Mouse (Mus musculus) lung, postnatal 10 days (tissue): ENCODE measurements around the gene Smcr8.

Experiments
- DNase-seq: peaks from one replicate; pipeline ENCODE4 v3.0.0; 2021

The Smcr8 gene

GRCm38 (mm10) chr11:60776829-60777740, at the start of gene Smcr8, which contains the start of gene Top3a:
TSS of gene Smcr8 (plus strand) at chr11:60777524.
TSS of gene Top3a (minus strand) at chr11:60777365.
- peak; percentile 92 for DNase-seq

- peak; percentile 97 for DNase-seq
Observed at GRCm38 (mm10) chr11:60728260-60728761, 49.0 kb upstream of the Smcr8 start, which contains the start of gene Mief2. TSS of gene Mief2 (plus strand) at chr11:60728398.

- DNase-seq = no peak
Observed at GRCm38 (mm10) chr11:60729217-60729641, 48.1 kb upstream of the Smcr8 start.

DNA sequence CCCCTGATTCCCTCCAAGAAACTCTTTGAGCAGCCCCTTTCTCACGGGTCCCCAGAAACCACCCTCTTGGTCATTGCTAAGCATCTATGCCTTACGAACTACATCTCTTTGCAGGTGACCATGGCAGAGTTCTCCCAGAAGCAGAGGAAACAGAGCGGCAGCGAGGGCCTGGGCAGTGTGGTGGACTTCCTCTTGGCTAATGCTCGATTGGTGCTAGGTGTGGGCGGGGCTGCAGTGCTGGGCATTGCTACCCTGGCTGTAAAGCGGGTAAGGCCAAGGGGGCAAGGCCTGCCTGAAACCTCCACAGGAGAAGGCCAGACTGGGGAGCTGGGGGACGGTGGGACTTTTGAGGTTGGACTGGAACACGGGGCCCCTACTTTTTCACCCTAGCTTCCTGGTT, 47.2 kb upstream of the Smcr8 start:
- no peak for DNase-seq

DNA sequence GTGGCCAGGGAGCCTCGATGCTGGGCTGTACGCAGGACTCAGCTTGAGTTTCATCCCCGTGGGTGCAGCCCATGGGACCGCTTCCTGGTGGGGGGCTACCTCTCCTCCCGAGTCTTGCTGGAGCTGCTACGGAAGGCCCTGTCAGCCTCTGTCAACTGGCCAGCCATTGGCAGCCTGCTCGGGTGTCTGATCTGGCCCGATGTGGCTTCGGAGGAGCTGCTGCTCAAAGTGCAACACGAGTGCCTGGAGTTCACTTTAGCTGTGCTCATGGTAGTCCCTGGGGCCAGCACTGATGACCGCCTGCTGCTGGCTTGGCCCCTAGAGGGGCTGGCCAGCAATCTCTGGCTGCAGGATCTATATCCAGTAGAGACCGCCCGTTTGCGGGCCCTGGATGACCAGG, 46.1 kb upstream of the Smcr8 start:
- DNase-seq = no peak

- no peak for DNase-seq
Observed at GRCm38 (mm10) chr11:60734206-60734605, 43.1 kb upstream of the Smcr8 start.

DNA sequence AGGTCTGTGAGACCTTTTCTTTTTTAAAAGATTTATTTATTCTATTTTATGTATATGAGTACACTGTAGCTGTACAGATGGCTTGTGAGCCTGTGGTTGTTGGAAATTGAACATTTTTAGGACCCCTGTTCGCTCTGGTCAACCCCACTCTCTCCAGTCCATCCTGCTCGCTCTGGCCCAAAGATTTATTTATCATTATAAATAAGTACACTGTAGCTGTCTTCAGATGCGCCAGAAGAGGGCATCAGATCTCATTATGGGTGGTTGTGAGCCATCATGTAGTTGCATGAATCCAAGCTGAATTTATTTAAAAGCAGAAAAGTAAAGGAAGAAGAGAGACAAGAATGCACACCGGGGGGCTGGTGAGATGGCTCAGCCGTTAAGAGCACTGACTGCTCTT, 42.1 kb upstream of the Smcr8 start:
- DNase-seq = no peak

DNA sequence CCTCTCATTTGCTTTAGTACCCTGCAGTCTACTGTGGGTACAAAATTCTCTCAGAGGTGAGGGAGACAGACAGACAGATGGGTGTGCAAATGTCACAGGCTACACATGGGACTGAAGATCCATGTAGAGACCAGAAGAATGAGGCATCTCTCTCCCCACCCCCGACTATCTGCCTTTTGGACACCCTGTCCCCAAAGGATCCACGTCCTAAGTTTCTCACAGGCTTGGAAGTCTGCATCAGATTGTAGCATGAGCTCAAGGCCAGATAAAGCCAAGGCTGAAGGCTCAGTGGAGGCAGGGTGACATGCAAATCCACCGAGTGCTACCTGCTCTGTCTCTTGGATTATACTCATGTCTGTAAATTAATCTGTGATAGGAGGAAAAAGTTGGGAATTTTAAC, 40.8 kb upstream of the Smcr8 start:
- DNase-seq = no peak

- no peak for DNase-seq
Observed at GRCm38 (mm10) chr11:60737450-60737849, 39.9 kb upstream of the Smcr8 start.

- DNase-seq = no peak
Observed at GRCm38 (mm10) chr11:60740321-60740720, 37.0 kb upstream of the Smcr8 start.

GRCm38 (mm10) chr11:60755570-60755969, 21.8 kb upstream of the Smcr8 start:
- DNase-seq = no peak

GRCm38 (mm10) chr11:60761681-60762080, 15.6 kb upstream of the Smcr8 start:
- no peak for DNase-seq

DNA sequence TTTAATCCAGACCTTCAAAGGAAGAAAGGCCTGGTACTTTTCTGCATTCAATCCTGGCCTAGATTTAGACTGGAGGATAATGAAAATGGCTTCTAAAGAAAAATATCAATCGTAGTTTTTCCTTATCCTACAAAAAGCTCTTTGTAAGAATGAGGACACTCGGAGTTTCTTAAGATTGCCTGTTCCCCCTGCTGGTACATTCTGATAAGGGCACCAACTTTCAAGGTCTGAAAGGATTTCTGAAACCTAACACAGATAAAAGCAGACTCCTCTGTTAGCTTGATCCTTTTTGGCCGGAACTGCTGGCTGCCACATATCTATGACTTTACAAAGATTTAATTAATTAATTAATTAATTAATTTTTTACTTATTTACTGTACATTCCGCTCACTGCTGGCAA, 10.4 kb upstream of the Smcr8 start:
- DNase-seq = no peak

GRCm38 (mm10) chr11:60769322-60769721, 8.0 kb upstream of the Smcr8 start:
- DNase-seq = no peak

GRCm38 (mm10) chr11:60770776-60771175, 6.5 kb upstream of the Smcr8 start:
- DNase-seq = no peak

- no peak for DNase-seq
Observed at GRCm38 (mm10) chr11:60772161-60772560, 5.2 kb upstream of the Smcr8 start.

- no peak for DNase-seq
Observed at GRCm38 (mm10) chr11:60774158-60774689, 3.1 kb upstream of the Smcr8 start.

DNA sequence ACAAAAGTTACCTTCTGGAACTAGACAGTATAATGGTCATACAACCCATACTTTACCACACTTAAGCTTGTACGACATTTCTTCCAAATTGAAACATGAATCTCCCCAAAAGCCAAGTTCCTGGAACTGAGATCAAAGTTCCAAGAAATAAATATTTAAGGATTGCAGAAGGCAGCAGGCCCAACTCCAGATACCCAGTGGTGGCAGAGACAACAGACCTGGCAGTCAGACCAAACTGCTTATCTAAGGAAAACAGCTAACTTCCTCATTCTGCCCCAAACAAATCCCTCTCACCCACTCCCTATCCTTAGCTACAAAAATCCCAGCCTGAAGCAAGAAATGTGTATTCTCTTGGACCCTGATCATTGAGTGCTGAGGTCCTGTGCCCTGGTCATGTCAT, 2.5 kb upstream of the Smcr8 start:
- no peak for DNase-seq

GRCm38 (mm10) chr11:60775578-60775977, 1.7 kb upstream of the Smcr8 start:
- no peak for DNase-seq

DNA sequence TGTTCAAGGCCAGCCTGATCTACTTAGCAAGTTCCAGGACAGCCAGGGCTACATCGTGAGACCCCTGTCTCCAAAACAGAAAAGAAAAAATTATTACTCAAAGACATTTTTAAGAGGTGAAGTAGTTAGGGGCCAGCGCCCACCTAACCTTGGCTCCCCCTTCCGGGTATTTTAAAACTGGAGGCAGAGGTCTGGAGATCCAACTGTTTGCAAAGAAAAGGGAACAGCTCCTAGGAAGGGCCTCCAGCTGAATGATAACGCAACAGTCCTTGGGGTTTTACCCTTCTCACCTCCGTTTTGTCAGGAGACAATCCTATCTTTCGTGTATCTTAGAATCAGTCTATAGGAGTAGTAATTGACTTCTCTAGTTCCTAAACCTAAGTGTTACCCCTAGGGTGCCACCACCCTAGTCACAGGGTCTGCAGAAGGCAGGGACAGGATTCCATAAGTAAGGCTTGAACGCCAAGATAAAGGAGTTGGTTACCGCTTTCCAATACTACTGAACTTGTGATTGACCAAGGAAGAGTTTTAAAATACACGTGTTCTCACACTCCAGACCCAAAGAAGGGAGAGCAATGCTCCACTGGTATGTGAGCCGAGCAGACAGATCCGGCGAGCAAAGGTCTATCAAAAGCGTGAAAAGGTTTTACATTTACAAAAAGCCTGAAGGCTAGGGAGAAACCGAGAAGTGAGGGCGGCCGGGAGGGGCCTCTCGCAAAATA, 1.1 kb upstream of the Smcr8 start:
- DNase-seq = no peak

DNA sequence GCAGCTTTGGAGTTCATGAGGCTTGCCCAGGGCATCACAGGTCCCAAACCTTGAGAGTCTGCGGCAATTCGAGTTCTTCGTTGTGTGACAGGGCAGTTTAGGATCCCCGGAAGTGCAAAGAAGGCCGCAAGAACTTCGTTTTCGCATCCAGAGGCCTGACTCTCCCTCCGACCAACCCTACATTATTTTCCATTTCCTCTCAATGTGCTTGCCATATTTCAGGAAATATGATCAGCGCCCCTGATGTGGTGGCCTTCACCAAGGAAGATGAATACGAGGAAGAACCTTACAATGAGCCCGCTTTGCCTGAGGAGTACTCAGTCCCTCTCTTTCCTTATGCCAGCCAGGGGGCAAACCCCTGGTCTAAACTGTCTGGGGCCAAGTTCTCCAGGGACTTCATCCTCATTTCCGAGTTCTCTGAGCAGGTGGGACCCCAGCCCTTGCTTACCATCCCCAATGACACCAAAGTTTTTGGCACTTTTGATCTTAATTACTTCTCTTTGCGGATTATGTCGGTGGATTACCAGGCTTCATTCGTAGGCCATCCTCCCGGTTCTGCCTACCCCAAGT, 562 bp downstream of the Smcr8 start:
- DNase-seq = no peak

GRCm38 (mm10) chr11:60779673-60780189, 2.4 kb downstream of the Smcr8 start:
- DNase-seq = no peak
